Mouse (Mus musculus): ENCODE measurements around the gene Itga10. TPM values are rescaled to one million over a fixed set of nuclear protein-coding genes. Genes with fewer than 3 reads are reported as not detected.

Gene Itga10
- polyA plus RNA-seq (2015; fragmentation: Nextera tagmentation; extraction: Ambion mirVana), result 1.1 and 1.2 TPM in 2 replicates

DNA sequence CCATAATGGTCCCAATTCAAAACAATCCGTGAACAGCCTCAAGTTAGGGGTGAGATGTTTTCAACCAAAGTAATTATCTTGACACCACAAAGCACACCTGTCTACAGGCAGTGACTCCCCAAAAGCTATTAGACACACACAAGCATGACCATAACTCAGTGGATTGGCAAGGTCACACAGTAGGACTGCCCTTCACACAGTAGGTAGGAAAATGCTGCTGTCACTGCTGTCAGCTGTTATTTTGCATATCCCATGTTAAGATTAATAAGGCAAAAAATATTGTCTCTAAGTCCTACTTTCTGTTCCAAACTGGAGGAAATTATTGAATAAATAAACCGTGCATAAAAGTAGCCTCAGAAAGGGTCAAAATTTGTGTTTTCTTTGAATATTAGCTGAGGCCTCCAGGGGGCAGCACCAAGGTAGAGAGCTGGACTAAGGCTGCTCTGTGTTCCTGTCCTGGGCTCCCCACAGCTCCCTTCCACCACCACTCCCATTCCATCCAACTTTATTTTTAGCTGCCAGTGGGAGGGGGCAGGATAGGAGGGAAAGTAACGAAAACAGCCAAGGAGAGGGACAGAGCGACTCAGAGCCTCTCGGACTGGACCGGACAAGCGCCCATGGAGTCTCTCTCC lies at the start of gene Itga10:
TSS of gene Itga10 (plus strand) at position 567 of the 632 bp plus-strand sequence.
- no peak within 1 kb of the TSS for H3K4me2 ChIP-seq (ENCODE audit: low read length)

GRCm38 (mm10) chr3:96595661-96596060 lies 49.7 kb upstream of the Itga10 start:
- Histone ChIP-seq H3K4me1 (ENCODE audit: control insufficient read depth, insufficient read depth, low read length) (peaks cover 47% of the 10 kb centered on the region), H3K9ac (ENCODE audit: low read depth, low read length) (peak overlapping the region; percentile 85; the same call in 1 of the 2 replicates), H3K27ac (ENCODE audit: low read length) (peak overlapping the region; percentile 66)

More for the DNA sequence above, at the start of gene Itga10:
- H3K4me3 ChIP-seq (ENCODE audit: low read depth, low read length), result no peak within 1 kb of the TSS
- no peak within 1 kb of the TSS for H3K9ac ChIP-seq (ENCODE audit: low read depth, low read length)
- ATAC-seq, result 0 out of 2 replicates have a peak, but pooled peaks have one; percentile 21
- H3K9me3 ChIP-seq (replicated peaks; ENCODE audit: control insufficient read depth, low read length, poor library complexity, severe bottlenecking), result no peaks in the 10 kb centered on the region
- WGBS, result 70% methylated on average over 7 of the region's 7 CpGs
- H3K27me3 ChIP-seq (ENCODE audit: control insufficient read depth, insufficient read depth, low read depth, low read length), result no peaks in the 10 kb centered on the region
- H3K36me3 ChIP-seq (ENCODE audit: control insufficient read depth, insufficient read depth, low read length), result peaks cover 20% of the 10 kb centered on the region
- no peak within 1 kb of the TSS for H3K27ac ChIP-seq (ENCODE audit: low read length)
- H3K4me1 ChIP-seq (ENCODE audit: control insufficient read depth, insufficient read depth, low read length), result no peaks in the 10 kb centered on the region

DNA sequence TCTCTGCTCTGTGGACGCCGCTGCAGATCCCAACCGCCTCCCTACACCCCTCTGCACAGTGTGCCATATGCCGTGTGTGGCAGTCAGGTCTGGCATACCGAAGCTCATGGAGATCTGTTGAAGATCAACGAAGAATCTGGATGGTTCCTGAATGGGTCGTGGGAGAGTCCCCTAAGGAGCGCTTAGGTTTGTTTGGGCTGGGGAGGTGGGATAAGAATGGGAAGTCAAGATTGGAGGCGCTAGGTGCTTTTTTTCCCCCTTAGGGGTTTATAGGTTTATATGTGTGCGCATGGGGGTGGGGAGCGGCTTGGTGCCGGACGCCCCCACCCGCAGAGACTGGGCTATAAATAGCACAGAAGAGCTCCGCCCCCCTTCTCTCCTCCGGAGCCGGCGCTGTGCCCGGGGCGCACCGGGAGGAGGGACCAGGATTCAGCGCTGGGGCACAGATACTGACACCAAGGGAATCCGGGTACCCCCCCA lies 49.1 kb upstream of the Itga10 start, which contains the start of gene Ankrd34a:
TSS of gene Ankrd34a (plus strand) at position 409 of the 480 bp plus-strand sequence.
- H3K9me3 ChIP-seq (replicated peaks; ENCODE audit: control insufficient read depth, low read length, poor library complexity, severe bottlenecking), result no peaks in the 10 kb centered on the region
- no peaks in the 10 kb centered on the region for H3K27me3 ChIP-seq (ENCODE audit: control insufficient read depth, insufficient read depth, low read depth, low read length)
- ATAC-seq, result no peak
- peak within 1 kb of the TSS; percentile 85 for H3K9ac ChIP-seq (ENCODE audit: low read depth, low read length)
- H3K4me2 ChIP-seq (ENCODE audit: low read length), result peak within 1 kb of the TSS; percentile 85
- peak within 1 kb of the TSS; percentile 66 for H3K27ac ChIP-seq (ENCODE audit: low read length)
- under 1% methylated on average over 22 of the region's 23 CpGs for WGBS
- no peaks in the 10 kb centered on the region for H3K36me3 ChIP-seq (ENCODE audit: control insufficient read depth, insufficient read depth, low read length)
- H3K4me1 ChIP-seq (ENCODE audit: control insufficient read depth, insufficient read depth, low read length), result peaks cover 47% of the 10 kb centered on the region
- H3K4me3 ChIP-seq (ENCODE audit: low read depth, low read length), result peak within 1 kb of the TSS; percentile 57

More at GRCm38 (mm10) chr3:96595661-96596060, 49.7 kb upstream of the Itga10 start:
- H3K4me3 ChIP-seq (ENCODE audit: low read depth, low read length), result peak overlapping the region; percentile 57
- peak overlapping the region; percentile 85 for H3K4me2 ChIP-seq (ENCODE audit: low read length)
- H3K36me3 ChIP-seq (ENCODE audit: control insufficient read depth, insufficient read depth, low read length), result no peaks in the 10 kb centered on the region
- ATAC-seq, result no peak
- H3K9me3 ChIP-seq (replicated peaks; ENCODE audit: control insufficient read depth, low read length, poor library complexity, severe bottlenecking), result no peaks in the 10 kb centered on the region
- H3K27me3 ChIP-seq (ENCODE audit: control insufficient read depth, insufficient read depth, low read depth, low read length), result no peaks in the 10 kb centered on the region
- whole genome bisulfite sequencing, result 25% methylated on average over 6 of the region's 6 CpGs

DNA sequence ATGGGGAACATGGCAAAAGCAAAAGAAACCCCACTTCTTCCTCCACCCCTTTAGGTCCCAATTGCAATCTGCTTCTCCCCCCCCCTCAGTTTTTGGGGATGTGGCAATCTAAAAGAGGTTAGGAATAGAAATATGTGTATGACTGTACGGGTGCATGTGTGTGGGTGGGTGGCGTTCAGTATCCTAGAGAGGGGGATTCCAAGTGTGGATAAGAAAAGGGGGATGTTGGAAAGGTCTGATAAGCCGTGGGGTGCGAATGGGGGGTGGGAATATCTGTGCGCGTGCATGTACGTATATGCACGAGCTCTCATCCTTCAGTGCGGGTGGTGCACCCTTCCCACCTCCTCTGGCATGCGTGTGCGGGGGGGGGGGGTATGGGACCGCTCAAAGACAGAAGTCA lies 48.5 kb upstream of the Itga10 start:
- Histone ChIP-seq H3K27me3 (ENCODE audit: control insufficient read depth, insufficient read depth, low read depth, low read length) (no peaks in the 10 kb centered on the region), H3K4me3 (ENCODE audit: low read depth, low read length) (peak overlapping the region; percentile 57), H3K9me3 (replicated peaks; ENCODE audit: control insufficient read depth, low read length, poor library complexity, severe bottlenecking) (no peaks in the 10 kb centered on the region), H3K9ac (ENCODE audit: low read depth, low read length) (peak overlapping the region; percentile 85), H3K4me2 (ENCODE audit: low read length) (peak overlapping the region; percentile 85), H3K4me1 (ENCODE audit: control insufficient read depth, insufficient read depth, low read length) (peaks cover 49% of the 10 kb centered on the region), H3K36me3 (ENCODE audit: control insufficient read depth, insufficient read depth, low read length) (no peaks in the 10 kb centered on the region), H3K27ac (ENCODE audit: low read length) (peak overlapping the region; percentile 66)
- no peak for ATAC-seq
- 0% methylated on average over 8 of the region's 12 CpGs for WGBS

DNA sequence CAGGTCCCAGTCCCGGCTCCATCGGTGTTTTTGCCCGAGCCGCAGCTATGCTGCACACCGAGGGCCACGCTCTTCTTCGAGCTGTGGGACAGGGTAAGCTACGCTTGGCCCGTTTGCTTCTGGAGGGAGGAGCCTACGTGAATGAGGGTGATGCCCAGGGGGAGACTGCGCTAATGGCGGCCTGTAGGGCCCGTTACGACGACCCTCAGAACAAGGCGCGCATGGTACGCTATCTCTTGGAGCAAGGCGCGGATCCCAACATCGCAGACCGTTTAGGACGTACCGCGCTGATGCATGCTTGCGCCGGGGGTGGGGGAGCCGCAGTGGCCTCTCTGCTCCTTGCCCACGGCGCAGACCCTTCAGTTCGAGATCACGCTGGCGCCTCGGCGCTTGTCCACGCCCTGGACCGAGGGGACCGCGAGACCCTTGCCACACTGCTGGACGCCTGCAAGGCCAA lies 47.9 kb upstream of the Itga10 start:
- Histone ChIP-seq H3K27ac (ENCODE audit: low read length) (peak overlapping the region; percentile 66), H3K9me3 (replicated peaks; ENCODE audit: control insufficient read depth, low read length, poor library complexity, severe bottlenecking) (no peaks in the 10 kb centered on the region), H3K27me3 (ENCODE audit: control insufficient read depth, insufficient read depth, low read depth, low read length) (no peaks in the 10 kb centered on the region), H3K4me3 (ENCODE audit: low read depth, low read length) (peak overlapping the region; percentile 57), H3K36me3 (ENCODE audit: control insufficient read depth, insufficient read depth, low read length) (no peaks in the 10 kb centered on the region), H3K4me2 (ENCODE audit: low read length) (peak overlapping the region; percentile 85), H3K9ac (ENCODE audit: low read depth, low read length) (peak overlapping the region; percentile 85), H3K4me1 (ENCODE audit: control insufficient read depth, insufficient read depth, low read length) (peaks cover 52% of the 10 kb centered on the region)
- WGBS, result under 1% methylated on average over 40 of the region's 40 CpGs
- 0 out of 2 replicates have a peak, but pooled peaks have one; percentile 2 for ATAC-seq

DNA sequence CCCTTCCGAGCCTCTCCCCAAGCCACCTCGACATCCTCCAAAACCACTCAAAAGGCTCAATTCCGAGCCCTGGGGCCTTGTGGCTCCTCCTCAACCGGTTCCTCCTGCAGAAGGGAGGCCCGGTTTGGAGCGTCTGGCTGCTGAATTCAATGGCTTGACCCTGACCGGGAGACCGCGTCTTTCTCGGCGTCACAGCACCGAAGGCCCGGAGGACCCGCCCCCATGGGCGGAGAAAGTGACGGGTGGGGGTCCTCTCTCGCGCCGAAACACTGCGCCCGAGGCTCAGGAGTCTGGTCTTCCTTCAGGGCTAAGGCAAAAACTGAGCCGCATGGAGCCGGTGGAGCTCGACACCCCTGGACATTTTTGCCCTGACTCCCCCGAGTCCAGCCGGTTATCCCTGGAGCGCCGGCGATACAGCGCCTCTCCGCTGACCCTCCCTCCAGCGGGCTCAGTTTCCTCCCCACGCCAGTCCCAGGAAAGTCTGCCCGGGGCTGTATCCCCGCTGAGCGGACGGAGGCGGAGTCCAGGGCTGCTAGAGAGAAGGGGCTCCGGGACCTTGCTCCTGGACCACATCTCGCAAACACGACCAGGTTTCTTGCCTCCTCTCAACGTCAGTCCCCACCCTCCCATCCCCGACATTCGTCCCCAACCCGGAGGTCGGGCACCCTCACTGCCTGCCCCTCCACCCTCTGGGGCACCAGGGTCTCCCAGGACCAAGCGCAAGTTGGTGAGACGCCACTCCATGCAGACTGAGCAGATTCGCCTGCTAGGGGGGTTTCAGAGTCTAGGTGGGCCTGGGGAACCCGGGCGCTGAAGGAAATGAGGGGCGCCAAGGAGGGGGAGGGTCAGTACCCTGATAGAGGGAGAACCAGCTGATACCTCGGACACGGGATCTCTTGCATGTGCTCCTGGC lies 47.0 kb upstream of the Itga10 start:
- Histone ChIP-seq H3K9me3 (replicated peaks; ENCODE audit: control insufficient read depth, low read length, poor library complexity, severe bottlenecking) (no peaks in the 10 kb centered on the region), H3K27me3 (ENCODE audit: control insufficient read depth, insufficient read depth, low read depth, low read length) (no peaks in the 10 kb centered on the region), H3K4me2 (ENCODE audit: low read length) (peak overlapping the region; percentile 85), H3K9ac (ENCODE audit: low read depth, low read length) (peak overlapping the region; percentile 85), H3K36me3 (ENCODE audit: control insufficient read depth, insufficient read depth, low read length) (no peaks in the 10 kb centered on the region), H3K4me1 (ENCODE audit: control insufficient read depth, insufficient read depth, low read length) (peaks cover 52% of the 10 kb centered on the region), H3K4me3 (ENCODE audit: low read depth, low read length) (peak overlapping the region; percentile 57), H3K27ac (ENCODE audit: low read length) (peak overlapping the region; percentile 66)
- 1% methylated on average over 54 of the region's 54 CpGs for WGBS
- no peak for ATAC-seq

DNA sequence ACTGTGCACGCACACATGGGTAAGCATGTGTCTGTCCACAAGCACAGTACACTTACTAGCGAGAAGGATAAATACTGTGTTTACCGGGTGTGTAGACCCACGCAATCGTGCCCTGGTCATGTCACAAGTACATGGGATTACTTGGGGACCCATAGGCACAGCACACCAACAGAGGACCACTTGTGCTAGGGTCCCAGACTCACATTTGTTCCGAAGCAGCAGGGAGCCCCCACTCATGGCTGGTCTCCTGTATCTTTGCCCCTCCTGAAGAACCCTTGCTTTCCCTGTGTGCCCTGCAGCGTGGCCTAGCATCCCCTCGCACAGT lies 46.4 kb upstream of the Itga10 start:
- no peak for ATAC-seq
- Histone ChIP-seq H3K9me3 (replicated peaks; ENCODE audit: control insufficient read depth, low read length, poor library complexity, severe bottlenecking) (no peaks in the 10 kb centered on the region), H3K4me1 (ENCODE audit: control insufficient read depth, insufficient read depth, low read length) (peaks cover 58% of the 10 kb centered on the region), H3K27ac (ENCODE audit: low read length) (no peak overlapping the region), H3K4me3 (ENCODE audit: low read depth, low read length) (no peak overlapping the region; the same call in 1 of the 2 replicates), H3K36me3 (ENCODE audit: control insufficient read depth, insufficient read depth, low read length) (no peaks in the 10 kb centered on the region), H3K4me2 (ENCODE audit: low read length) (peak overlapping the region; percentile 85), H3K27me3 (ENCODE audit: control insufficient read depth, insufficient read depth, low read depth, low read length) (no peaks in the 10 kb centered on the region), H3K9ac (ENCODE audit: low read depth, low read length) (no peak overlapping the region; the same call in 1 of the 2 replicates)
- WGBS, result 45% methylated on average over 8 of the region's 8 CpGs

- no peak overlapping the region; the same call in 1 of the 2 replicates for H3K4me2 ChIP-seq (ENCODE audit: low read length)
- no peaks in the 10 kb centered on the region for H3K36me3 ChIP-seq (ENCODE audit: control insufficient read depth, insufficient read depth, low read length)
- WGBS, result 74% methylated on average over 3 of the region's 3 CpGs
- H3K9me3 ChIP-seq (replicated peaks; ENCODE audit: control insufficient read depth, low read length, poor library complexity, severe bottlenecking), result no peaks in the 10 kb centered on the region
- no peak for ATAC-seq
- H3K9ac ChIP-seq (ENCODE audit: low read depth, low read length), result no peak overlapping the region
- no peak overlapping the region for H3K27ac ChIP-seq (ENCODE audit: low read length)
- no peaks in the 10 kb centered on the region for H3K27me3 ChIP-seq (ENCODE audit: control insufficient read depth, insufficient read depth, low read depth, low read length)
- peaks cover 62% of the 10 kb centered on the region for H3K4me1 ChIP-seq (ENCODE audit: control insufficient read depth, insufficient read depth, low read length)
- no peak overlapping the region for H3K4me3 ChIP-seq (ENCODE audit: low read depth, low read length)
Measured at GRCm38 (mm10) chr3:96599411-96599810, 46.0 kb upstream of the Itga10 start.

Measured in midbrain, embryonic 16.5 days (tissue).